Mouse (Mus musculus) hindbrain, postnatal 0 days (tissue): ENCODE measurements at regions not wholly inside any gene's neighbourhood (a gene's known extent, or its start where the extent isn't known, plus 50 kb on each side); places are given as distances from the start of the nearest gene placed in this dataset.

Source experiments
- ATAC-seq: fragments of 200-750 bp; cut with Nextera tagmentation; 2 replicates; pipeline ENCODE4 v1.8.0; 2017; ENCODE audit warnings: mild to moderate bottlenecking, moderate TSS enrichment, moderate library complexity
- DNase-seq: peaks from one replicate; pipeline ENCODE4 v3.0.0-alpha.2; 2015; ENCODE audit warnings: low spot score
- H3K27ac ChIP-seq: fragments of 300-500 bp; sonication (generic); 2 replicates; pipeline ENCODE4 v1.5.1; 2014; ENCODE audit warnings: mild to moderate bottlenecking
- H3K27me3 ChIP-seq: fragments of 300-500 bp; sonication (generic); 2 replicates; pipeline ENCODE4 v1.6.1; 2014; ENCODE audit warnings: low read length, mixed read lengths; ENCODE audit not compliant: insufficient read depth
- H3K36me3 ChIP-seq: fragments of 300-500 bp; sonication (generic); 2 replicates; pipeline ENCODE4 v1.6.1; 2014; ENCODE audit warnings: low read length, mixed read lengths; ENCODE audit not compliant: insufficient read depth
- H3K4me1 ChIP-seq: fragments of 300-500 bp; sonication (generic); 2 replicates; pipeline ENCODE4 v1.6.1; 2014; ENCODE audit warnings: antibody characterized with exemption, low read length, mixed read lengths; ENCODE audit not compliant: insufficient read depth
- H3K4me2 ChIP-seq: fragments of 300-500 bp; sonication (generic); 2 replicates; pipeline ENCODE4 v1.6.1; 2014; ENCODE audit warnings: low read depth, mild to moderate bottlenecking, low read length, moderate library complexity, mixed read lengths
- H3K4me3 ChIP-seq: fragments of 300-500 bp; sonication (generic); 2 replicates; pipeline ENCODE4 v1.5.1; 2014; ENCODE audit warnings: low read length
- H3K9ac ChIP-seq: fragments of 300-500 bp; sonication (generic); replicated peaks from 2 replicates; pipeline ENCODE4 v1.6.1; 2014; ENCODE audit warnings: mild to moderate bottlenecking, low read length, moderate library complexity, mixed read lengths
- H3K9me3 ChIP-seq: fragments of 300-500 bp; sonication (generic); 2 replicates; pipeline ENCODE4 v1.6.1; 2016; ENCODE audit warnings: low read length, mixed read lengths
- CTCF ChIP-seq: IDR thresholded peaks from 2 replicates; pipeline ENCODE4 v1.5.1; 2016; ENCODE audit warnings: antibody characterized with exemption, control low read depth, low read depth
- WGBS: fragments of 180-500 bp; shearing (Covaris S2); extraction: QIAGEN DNeasy Blood & Tissue Kit; methylation state at CpG from one replicate; pipeline ENCODE4 v1.1.7; 2014; 5-methylcytosine and 5-hydroxymethylcytosine counted together

- Histone ChIP-seq H3K9me3 (no peaks in the 10 kb centered on the region), H3K27ac (no peak overlapping the region), H3K27me3 (no peaks in the 10 kb centered on the region), H3K36me3 (no peaks in the 10 kb centered on the region), H3K9ac (no peak overlapping the region), H3K4me2 (no peak overlapping the region), H3K4me1 (no peaks in the 10 kb centered on the region), H3K4me3 (no peak overlapping the region)
- TF ChIP-seq CTCF: no peak
- no peak for ATAC-seq
- no peak for DNase-seq
- WGBS: 89% methylated on average over 11 of the region's 11 CpGs
Observed at GRCm38 (mm10) chr10:20834806-20835575, 110.1 kb upstream of the Pde7b start.

DNA sequence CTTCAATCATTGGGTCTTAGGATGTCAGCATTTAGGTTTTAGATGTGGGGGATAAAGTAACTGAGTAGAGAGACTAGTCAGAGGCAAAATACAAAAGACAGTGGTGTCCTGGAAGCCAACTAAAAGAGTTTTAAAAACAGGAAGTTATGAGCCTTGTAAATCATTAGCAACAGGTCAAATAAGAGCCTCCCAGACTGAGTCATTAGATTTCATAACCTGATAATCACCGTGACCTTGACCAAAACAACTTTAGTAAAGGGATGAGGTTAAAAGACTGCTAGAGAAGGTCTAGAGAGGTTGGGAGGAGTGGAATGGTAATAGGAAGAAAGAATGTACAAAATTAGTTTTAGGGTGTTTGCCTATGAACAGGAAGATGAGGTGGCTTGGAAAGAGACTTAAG is 103.4 kb upstream of the Pde7b start:
- H3K27me3 ChIP-seq: no peaks in the 10 kb centered on the region
- no peaks in the 10 kb centered on the region for H3K36me3 ChIP-seq
- 92% methylated on average over 1 of the region's 1 CpGs for WGBS
- no peaks in the 10 kb centered on the region for H3K4me1 ChIP-seq
- no peak overlapping the region for H3K4me3 ChIP-seq
- DNase-seq (no peak), ATAC-seq (no peak)
- H3K9me3 ChIP-seq: no peaks in the 10 kb centered on the region
- H3K4me2 ChIP-seq: no peak overlapping the region
- TF ChIP-seq CTCF: no peak
- no peak overlapping the region for H3K9ac ChIP-seq
- no peak overlapping the region for H3K27ac ChIP-seq

DNA sequence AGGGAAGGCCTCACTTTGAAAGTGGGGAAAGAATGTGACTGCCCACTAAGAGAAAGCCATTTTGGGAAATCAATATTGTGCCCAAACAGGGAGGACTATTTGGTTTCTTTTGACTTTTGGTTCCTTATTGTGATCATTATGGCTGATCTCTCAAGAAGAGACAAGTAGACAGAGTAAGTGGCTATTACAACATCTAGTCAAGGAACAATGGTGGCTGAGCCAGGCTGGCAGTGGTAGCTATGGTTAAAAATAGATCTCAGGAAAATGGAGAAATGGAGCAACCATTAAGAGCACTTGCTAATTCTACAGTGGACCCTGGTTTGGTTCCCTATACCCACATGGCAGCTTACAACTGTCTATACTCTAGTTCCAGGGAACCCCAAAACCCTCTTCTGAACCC is 102.6 kb upstream of the Pde7b start:
- TF ChIP-seq CTCF: no peak
- H3K4me2 ChIP-seq: no peak overlapping the region
- H3K9me3 ChIP-seq: no peaks in the 10 kb centered on the region
- H3K4me1 ChIP-seq: no peaks in the 10 kb centered on the region
- H3K4me3 ChIP-seq: no peak overlapping the region
- H3K9ac ChIP-seq: no peak overlapping the region
- ATAC-seq: no peak
- no peaks in the 10 kb centered on the region for H3K36me3 ChIP-seq
- H3K27me3 ChIP-seq: no peaks in the 10 kb centered on the region
- no peak for DNase-seq
- no peak overlapping the region for H3K27ac ChIP-seq

DNA sequence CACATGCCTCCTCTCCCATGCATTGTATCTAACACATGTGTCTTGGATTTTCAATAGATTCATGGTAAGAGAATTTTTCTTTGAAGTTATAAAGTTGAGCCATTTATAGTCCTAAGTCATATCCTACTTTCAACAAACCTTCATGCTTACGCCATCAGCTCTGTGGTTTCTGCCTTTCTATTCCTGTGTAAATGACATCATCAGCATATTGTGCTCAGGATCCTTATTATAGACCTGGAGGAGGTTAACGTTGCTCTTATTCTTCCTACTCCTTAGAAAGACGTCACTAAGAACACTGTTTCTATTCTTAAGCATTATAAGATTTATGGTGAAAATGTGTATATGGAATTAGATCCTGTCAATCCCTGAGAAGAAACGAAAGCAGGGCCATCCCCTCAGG is 93.7 kb upstream of the Pde7b start:
- Histone ChIP-seq H3K27ac (no peak overlapping the region), H3K4me2 (no peak overlapping the region), H3K4me1 (no peaks in the 10 kb centered on the region), H3K27me3 (no peaks in the 10 kb centered on the region), H3K4me3 (no peak overlapping the region), H3K9ac (no peak overlapping the region), H3K36me3 (no peaks in the 10 kb centered on the region), H3K9me3 (no peaks in the 10 kb centered on the region)
- ATAC-seq (no peak), DNase-seq (no peak)
- 71% methylated on average over 4 of the region's 4 CpGs for WGBS
- no peak for TF ChIP-seq CTCF

DNA sequence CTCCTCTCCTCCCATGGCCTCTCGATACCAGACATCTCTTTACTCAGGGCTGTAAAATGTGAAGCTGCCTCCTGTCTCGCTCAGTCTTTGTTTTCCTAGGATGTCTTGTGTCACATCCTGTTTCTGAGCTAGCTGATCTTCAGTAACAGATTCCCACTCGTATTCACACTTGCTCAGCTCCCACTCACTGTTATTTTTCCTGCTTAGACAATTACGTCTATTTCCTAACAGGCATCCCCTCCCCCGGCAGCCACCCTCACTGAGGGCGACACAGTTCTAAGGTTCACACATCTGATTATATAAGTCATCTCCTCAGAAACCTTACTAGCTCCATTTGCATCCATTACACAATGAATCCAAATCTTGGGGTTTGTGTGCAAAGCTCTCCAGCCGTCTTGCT is 74.9 kb upstream of the Pde7b start:
- Histone ChIP-seq H3K9me3 (no peaks in the 10 kb centered on the region), H3K4me2 (no peak overlapping the region), H3K4me3 (no peak overlapping the region), H3K27me3 (no peaks in the 10 kb centered on the region), H3K9ac (no peak overlapping the region), H3K36me3 (no peaks in the 10 kb centered on the region), H3K4me1 (no peaks in the 10 kb centered on the region), H3K27ac (no peak overlapping the region)
- TF ChIP-seq CTCF: no peak
- DNase-seq (no peak), ATAC-seq (no peak)
- 63% methylated on average over 7 of the region's 7 CpGs for WGBS

- 93% methylated on average over 2 of the region's 2 CpGs for WGBS
- Histone ChIP-seq H3K27me3 (no peaks in the 10 kb centered on the region), H3K27ac (no peak overlapping the region)
Observed at GRCm38 (mm10) chr10:20798400-20798799, 73.5 kb upstream of the Pde7b start.

GRCm38 (mm10) chr10:20793956-20794355 is 69.1 kb upstream of the Pde7b start:
- Histone ChIP-seq H3K27me3 (no peaks in the 10 kb centered on the region), H3K4me2 (no peak overlapping the region), H3K36me3 (no peaks in the 10 kb centered on the region), H3K9ac (no peak overlapping the region), H3K4me1 (no peaks in the 10 kb centered on the region), H3K9me3 (no peaks in the 10 kb centered on the region), H3K27ac (no peak overlapping the region), H3K4me3 (no peak overlapping the region)
- ATAC-seq: no peak
- TF ChIP-seq CTCF: no peak
- 96% methylated on average over 6 of the region's 6 CpGs for WGBS
- DNase-seq: no peak

More at GRCm38 (mm10) chr10:20798400-20798799, 73.5 kb upstream of the Pde7b start:
- Histone ChIP-seq H3K9ac (no peak overlapping the region), H3K4me3 (no peak overlapping the region), H3K4me1 (no peaks in the 10 kb centered on the region), H3K9me3 (no peaks in the 10 kb centered on the region), H3K36me3 (no peaks in the 10 kb centered on the region), H3K4me2 (no peak overlapping the region)
- TF ChIP-seq CTCF: no peak
- ATAC-seq (no peak), DNase-seq (no peak)
